Mouse (Mus musculus): ENCODE measurements around the gene Eid3. TPM values are rescaled to one million over a fixed set of nuclear protein-coding genes. Genes with fewer than 3 reads are reported as not detected.

The Eid3 gene
- total RNA-seq (2023) = 10 to 100 TPM in 1 of 2 experiments, 1 to 10 TPM in 1; 8.5 to 11.5 TPM

DNA sequence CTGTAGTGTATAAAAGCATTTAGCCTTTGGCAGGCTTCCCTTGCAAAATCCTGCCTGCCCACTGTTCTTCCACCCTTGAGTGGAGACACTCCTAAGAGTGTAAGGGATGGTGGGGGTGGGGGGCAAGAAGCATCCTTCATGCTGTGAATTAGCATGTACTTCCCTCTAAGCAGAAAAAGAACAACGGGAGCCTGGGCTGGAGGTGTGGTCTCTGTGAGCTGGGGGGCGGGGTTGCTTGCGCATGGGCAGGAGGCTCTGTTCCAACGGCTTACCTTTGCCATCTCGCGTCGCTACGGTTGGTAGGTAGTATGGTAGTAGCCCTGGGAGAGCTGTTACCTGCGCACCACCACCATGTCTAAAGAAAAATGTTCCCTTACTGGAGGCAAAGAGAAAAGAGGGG is at the start of gene Eid3:
TSS of gene Eid3 (plus strand) at position 271 of the 400 bp plus-strand sequence.

DNA sequence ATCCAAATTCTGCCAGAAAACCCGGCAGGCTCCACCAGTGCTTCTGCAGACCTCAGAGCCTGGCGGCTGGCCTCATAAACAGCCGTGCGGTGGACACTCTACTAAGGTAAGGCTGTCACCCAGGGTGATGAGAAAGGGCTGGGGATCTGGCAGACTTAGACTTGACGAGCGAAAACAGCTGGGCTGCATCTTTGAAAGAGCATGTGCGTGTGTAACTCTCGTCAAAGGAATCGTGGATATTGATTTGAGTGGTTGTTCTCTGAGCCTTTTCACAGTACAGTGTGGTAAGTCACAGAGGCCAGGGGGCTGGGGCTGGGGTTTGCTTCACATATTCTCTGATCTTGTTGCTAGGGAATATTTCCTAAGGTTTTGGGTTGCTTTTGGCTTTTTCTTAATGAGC is 32.5 kb upstream of the Eid3 start, which contains the start of gene Txnrd1:
TSS of gene Txnrd1 (plus strand) at position 26 of the 400 bp plus-strand sequence.

Other genes with a start within 250 kb of the Eid3 start
- 1 to 10 TPM; 6.5 to 7.3 TPM for gene 1190007I07Rik, start 243.4 kb upstream of the Eid3 start, total RNA-seq (2023)
- 10 to 100 TPM; 40.3 to 48.6 TPM for gene Tdg, start 236.8 kb upstream of the Eid3 start, total RNA-seq (2023)
- gene Glt8d2, start 176.0 kb upstream of the Eid3 start, total RNA-seq (2023) = 1 to 10 TPM; 1.9 to 2.5 TPM
- 10 to 100 TPM; 27.7 to 27.9 TPM for gene Hcfc2, start 170.5 kb upstream of the Eid3 start, total RNA-seq (2023)
- 10 to 100 TPM; 27.2 to 31.3 TPM for gene Nfyb, start 102.5 kb upstream of the Eid3 start, total RNA-seq (2023)
- gene Txnrd1, start 32.7 kb upstream of the Eid3 start, total RNA-seq (2023) = 10 to 100 TPM; 45.7 to 54.0 TPM
- 10 to 100 TPM; 21.1 to 21.9 TPM for gene Chst11, start 118.9 kb downstream of the Eid3 start, total RNA-seq (2023)

Measured in neutrophil, adult 59 days (primary cell).